Mouse (Mus musculus): ENCODE results near the gene Jam2. TPM values are rescaled to one million over a fixed set of nuclear protein-coding genes. Genes with fewer than 3 reads are reported as not detected.

Jam2 gene
- not detected in 2 replicates for total RNA-seq (2014; fragmentation: Nextera tagmentation)
- total RNA-seq (2017) = not detected in 2 replicates

DNA sequence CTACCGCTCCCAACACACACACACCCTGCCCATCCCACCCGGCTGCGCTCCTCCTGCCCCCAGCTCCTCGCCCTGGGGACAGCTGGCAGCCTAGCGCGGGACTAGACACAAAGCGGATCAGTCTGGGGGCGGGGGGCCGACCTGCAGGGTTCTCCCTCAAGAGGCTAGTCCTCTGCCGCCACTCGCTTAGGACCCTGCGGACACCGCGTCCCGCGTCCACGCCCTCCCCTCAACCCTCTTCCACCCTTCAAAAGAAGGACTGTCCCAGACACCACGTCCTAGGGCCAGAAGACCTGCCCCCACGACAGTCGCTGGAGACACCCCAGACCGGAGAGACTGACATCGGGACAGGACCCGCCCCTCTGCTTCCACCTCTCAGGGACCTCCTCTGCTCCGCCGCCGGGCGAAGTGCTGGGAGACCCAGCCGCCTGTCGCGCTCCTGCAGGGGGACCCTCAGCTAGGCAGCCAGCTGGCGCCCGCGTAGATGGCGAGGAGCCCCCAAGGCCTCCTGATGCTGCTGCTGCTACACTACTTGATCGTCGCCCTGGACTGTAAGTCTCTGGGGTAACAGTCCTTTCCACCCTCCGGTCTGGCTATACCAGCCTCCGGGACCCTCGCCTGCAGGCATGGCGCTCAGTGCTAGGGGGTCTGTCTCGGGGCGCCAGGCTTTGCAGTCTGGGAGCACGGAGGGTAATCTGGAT is at the start of gene Jam2:
TSS of gene Jam2 (plus strand) at position 121 of the 701 bp plus-strand sequence.
- ATAC-seq (replicated peaks; ENCODE audit: poor library complexity, severe bottlenecking) = peak; percentile 77

DNA sequence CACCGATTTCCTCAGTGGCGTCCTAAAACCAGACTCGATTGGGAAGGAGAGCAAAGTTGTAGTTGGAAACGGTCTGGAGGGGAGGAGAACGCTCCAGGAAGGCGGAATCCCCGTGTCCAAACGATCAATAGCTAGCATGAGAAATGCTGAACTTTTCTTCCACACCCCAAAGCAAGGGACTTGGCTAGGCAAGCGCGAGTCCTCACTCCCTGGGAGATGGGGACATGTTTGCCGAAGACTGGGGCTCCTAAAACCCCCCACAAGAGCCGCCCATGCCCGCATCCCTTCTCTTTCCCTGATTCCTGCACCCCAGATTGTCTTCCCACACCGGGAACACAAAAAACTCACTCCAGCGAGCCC is 39.1 kb upstream of the Jam2 start:
- peak; percentile 10 for ATAC-seq (replicated peaks; ENCODE audit: poor library complexity, severe bottlenecking)

DNA sequence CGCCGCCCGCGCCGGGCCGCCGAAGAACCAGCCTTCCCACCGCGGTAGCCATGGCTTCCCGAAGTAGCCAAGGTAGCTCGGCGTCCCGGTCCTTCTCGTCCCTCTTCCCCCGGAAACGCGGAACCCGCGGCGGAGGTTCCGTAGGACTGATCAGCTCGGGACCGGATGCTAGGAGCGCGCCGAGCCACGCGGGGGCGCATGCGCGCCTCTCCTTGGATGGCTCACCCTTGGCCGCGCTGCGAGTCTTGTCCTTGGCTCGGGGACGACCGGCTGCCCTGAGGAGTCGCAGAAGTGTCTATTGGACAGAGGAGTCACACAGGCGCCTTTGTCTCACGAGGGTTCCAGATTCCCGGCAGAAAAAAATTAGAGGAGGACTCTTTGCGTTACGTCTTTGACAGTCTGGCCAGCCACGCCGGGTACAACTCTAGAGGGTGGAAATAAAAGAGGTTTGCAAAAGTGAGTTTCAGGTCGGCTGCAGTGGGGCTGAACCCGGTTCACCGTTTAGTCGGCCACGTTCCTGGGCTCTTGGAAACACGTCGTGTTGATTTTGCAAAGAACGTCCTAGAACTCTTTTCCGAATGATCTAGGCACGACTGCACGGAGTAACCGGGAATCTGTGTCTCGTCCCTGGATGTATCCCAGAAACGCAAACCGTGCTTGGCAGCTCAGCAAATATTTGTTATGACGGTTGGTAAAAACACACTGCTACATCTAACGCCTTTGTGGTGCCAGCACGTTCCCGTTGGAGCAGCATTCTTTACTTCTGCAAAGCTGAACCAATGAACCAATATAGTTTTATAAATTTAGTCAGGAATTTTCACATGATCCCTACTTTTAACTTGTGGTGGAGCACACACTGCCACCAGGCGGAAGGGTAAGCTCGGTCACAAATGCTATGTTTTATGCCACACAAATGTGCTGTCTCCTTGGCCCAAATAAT is 38.5 kb upstream of the Jam2 start, which contains the start of gene Mrpl39:
TSS of gene Mrpl39 (minus strand) at position 577 of the 940 bp plus-strand sequence.
- peak; percentile 96 for ATAC-seq (replicated peaks; ENCODE audit: poor library complexity, severe bottlenecking)

DNA sequence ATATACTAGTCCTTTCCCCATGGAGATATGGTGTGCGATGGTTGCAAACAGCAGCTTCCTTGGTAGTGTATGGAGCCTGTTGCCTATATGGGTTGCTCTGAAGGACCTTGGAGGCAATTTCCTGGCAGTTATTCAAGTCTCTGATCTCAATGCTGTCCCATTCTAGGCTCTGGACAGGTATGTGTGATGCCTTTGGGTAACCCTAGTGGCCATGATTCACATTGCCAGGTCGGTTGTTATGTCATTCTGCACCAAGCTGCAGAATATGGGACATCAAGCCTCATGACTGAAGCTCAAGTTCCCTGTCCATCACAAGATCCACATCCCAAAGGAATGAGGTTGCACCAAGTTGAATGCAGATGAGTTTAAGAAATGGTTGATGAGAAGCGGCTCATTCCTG is 36.6 kb upstream of the Jam2 start:
- ATAC-seq (replicated peaks; ENCODE audit: poor library complexity, severe bottlenecking) = no peak

DNA sequence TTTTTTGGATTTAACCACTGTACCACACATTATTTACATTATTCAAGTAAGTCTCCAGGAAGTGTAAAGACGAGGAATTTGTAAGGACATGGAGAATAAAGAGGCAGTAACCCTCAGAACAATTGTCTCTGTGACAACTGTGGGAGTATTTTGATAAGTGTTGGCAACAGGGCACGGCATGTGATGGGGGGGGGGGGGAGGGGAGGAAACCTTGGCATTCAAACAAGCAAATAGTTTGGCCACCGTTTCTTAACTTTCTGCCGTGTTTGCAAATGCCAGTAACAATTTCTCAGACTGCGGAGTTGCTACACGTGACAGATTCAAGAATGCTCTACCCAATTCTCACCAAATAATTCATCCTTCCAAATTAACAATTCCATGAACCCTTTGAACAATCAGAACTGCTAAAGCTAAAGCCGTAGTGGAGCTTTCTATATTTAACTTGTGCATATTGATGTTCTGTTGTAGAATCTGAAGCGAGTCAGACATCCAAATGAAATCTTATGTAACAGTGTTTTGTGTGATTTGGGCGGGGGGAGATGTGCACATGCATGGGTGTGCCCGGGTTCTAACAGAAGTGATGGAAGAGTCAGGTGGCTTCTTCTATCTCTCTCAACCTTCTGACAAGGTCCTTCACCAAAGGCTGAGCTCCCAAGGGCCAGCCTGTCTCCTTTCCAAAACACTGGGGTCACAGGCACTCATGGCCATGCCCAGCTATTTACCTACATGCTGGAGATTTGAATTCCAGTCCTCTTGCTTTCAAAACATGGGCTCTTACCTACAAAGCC is 29.0 kb upstream of the Jam2 start:
- ATAC-seq (replicated peaks; ENCODE audit: poor library complexity, severe bottlenecking) = no peak

DNA sequence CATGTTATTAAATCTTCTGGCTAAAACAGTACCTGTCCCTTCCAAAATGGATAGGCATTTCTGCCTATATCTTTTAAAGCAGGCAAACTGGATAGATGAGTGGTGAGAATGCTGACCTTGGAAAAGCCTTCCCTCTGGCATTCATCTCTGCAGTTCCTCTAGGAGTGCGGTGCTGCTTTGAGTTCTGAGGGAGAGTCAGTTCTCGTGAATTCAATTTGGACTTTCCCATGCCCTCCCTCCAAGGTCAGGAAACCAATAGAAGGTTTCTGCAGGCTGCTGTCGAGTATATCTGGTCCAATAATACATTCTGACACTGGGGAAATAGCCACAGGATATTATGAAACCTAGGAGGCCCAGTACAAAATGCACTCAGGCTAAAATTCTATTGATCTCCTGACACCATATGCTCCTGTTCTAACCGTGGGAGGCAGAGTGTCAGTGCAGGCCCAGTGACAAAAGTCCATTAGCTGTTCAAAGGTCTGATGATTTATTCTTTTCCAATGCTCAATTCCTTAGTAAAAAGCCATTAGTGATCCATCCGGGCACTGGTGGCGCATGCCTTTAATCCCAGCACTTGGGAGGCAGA is 28.1 kb upstream of the Jam2 start:
- ATAC-seq (replicated peaks; ENCODE audit: poor library complexity, severe bottlenecking) = no peak

DNA sequence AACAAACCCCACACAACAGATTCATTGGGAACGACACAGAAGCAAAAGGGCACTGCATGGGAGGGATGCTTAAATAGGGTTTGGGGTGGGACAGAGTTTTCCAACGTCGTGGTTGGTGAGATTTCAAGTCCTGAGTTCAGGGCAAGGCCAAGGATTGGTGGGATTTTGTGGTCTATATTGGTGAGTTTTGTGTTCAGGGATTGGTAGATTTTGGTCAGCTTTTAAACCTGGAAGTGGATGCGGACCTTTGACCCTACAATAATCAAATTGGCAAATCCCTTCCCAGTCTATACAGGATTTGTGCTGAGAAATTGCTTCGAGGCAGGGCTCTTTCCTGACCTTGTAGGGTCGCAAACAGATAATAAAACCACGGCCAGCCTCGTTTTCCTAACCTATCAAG is 6.0 kb upstream of the Jam2 start:
- no peak for ATAC-seq (replicated peaks; ENCODE audit: poor library complexity, severe bottlenecking)

DNA sequence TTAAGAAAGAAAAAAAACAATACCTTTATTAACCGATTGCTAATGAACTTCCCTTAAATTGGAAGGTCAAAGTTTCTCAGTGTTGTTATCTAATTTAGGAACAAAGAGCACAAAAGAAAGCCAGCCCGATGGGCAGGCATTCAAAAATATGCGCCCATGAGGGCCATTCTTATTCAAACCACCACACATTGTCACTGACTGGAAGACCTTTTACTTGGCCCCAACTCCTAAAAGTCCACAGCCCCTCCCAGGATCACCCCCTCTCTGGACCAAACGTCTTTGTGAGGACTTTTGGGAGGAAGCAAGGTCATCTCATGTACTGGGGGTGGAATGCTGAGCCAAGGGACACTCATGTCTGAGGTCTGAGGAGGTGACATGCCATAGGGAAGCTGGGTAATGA is 4.7 kb upstream of the Jam2 start:
- no peak for ATAC-seq (replicated peaks; ENCODE audit: poor library complexity, severe bottlenecking)

DNA sequence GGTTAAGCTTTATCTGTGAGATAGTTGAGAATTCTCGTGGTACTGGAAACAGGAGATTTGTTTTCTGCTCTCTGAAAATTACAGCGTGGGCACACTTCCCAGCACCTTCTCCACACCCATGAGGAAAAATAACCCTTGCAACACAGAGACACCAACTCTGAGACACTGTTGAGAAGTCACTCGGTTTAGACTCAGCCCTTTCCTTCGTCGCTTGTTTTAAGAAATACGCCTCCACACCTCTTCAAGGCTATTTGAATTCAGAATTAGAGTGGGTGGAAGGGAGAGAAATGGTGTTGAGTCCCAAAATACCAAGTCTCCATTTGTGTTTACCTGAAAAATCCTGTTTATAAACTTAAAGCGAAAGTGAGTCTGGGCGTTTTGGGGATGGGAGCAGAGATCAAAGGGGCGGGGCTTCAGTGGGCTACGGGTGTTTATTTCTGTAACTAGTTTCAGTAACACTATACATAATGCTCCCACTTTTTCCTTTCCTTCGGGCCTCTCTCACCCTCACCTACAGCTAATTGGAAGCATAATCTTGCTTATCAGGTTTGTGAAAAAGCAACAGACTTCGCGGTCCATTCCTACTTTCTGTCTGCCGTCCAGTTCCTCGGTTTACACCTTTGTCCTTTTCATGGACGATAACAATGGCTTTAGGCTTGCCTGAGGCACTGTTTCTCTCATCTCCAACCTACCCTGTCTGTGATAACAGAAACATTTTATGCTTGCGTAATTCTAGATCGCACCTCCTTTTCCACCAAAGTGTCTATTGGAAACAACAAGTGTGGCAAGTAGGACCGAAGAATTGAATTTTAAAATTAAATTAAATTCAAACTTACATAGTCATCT is 4.1 kb upstream of the Jam2 start:
- no peak for ATAC-seq (replicated peaks; ENCODE audit: poor library complexity, severe bottlenecking)

DNA sequence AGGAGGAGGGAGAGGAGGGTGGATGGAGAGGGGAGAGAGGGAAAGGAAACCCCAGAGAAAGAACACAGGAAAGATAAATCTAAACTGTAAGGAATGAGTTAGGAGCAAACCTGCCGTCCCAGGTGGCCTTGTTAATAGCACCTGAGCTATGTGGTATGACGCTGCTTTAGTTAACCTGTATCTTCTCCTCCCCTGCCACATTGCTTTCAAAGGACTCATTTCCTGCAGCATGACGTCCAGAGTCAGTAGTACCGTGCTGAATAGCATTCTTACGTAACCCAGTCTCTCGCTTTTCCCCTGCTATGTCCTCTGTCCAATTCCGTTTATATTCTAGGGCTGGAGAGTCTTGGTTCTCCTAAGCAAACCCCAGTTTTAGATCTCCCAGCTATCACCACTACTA is 3.0 kb upstream of the Jam2 start:
- ATAC-seq (replicated peaks; ENCODE audit: poor library complexity, severe bottlenecking) = no peak

DNA sequence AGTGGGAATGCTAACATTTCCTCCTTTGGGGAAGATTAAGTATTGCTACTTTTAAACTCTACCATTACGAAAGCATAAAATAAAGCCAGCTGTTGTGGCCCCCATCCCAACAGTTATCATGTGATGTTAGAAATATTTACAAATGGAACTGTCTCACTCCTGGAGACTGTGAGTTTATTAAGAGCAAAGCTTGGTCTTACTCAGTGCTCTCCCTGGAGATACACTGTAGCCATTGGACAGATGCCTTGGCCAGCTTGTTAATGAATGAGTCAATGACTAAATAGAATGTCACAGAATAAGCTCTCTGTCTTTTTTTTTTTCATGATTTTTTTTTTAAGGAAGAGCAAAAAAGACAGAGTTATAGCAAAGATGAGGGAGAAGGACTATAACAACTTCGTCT is 2.5 kb upstream of the Jam2 start:
- ATAC-seq (replicated peaks; ENCODE audit: poor library complexity, severe bottlenecking) = no peak

DNA sequence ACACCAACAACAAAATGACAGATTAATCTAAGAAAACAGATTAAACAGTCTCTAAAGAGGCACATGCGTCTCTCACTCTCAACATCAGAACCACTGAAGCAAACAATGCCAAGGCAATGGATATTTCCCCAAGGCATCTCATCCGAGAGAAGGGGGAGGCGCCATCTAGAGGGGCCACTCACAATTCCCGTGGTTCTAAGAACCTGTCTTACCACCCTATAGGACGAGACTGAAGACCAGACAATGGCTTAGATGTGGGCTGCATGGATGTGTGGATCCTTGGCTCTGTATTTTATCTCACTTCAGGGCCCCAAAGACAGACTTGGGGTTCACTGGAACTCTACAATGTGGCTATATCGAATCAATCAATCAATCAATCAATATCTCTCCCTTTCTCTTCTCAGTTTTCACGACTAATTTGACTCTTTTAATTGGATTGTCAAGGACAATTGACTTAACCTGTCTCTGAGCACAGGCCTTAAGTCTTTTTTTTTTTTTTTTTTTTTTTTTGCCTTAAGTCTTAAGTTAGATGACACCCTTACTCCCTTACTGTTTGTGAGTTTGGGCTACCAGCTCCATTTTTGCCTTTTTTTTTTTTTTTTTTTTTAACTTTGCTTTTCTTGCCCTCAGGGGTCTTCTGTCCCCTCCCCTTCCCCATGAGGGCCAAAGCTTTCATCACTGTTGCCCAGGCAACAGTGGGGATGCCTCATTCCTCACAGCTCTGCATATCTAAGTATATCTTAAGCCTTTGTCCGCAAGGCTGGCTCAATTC is 1.2 kb upstream of the Jam2 start:
- no peak for ATAC-seq (replicated peaks; ENCODE audit: poor library complexity, severe bottlenecking)

DNA sequence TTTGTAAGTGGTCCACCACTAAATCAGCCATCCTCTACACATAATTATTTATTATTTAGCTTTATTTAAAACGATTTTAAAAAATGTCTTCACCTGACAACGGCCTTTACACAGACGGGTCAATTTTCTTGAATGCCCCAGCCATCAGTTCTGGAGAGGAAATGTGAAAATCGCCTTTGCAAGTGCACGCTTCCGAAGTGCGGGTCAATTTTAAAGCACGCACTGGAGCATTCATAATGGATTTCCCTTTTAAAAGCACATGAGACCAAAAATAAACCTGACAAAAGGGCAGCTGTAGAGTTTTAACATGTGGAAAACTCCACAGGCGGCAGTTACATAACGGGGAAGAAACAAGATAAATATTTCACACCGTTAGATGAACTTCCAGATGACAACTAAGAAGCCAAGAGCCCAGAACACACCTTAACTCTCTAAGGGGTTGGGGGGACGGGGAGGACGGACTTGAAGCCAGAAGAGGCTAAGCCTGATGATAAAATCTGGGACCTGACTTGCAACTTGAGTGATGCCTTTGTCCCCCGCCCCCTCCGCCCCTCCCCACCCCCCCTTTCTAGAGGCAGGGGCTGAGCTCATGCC is 558 bp upstream of the Jam2 start:
- ATAC-seq (replicated peaks; ENCODE audit: poor library complexity, severe bottlenecking) = no peak

DNA sequence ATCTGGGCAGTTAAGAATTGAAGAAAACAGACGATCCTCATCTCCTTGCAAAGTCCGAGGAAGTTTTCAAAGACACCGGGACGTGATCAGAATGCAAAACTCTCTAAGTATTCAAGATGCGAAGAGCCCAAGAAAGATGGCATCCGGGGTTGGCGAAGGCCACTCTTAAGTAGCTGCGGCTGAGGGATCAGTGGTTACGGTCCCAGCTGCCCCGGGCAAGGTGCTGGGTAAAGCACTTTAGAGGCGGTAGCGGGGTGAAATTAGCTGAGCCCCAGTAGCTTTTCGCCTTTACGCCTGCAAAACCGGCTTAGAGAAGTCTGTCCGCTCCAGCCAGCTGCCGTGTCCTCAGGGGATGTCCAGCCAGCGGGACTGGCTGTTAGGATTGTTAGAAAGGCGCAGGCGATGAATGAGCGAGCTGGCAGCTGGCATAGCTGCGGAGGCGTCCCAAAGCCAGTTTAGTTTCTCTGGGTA is 873 bp downstream of the Jam2 start:
- peak; percentile 28; the same call in 1 of the 2 replicates for ATAC-seq (replicated peaks; ENCODE audit: poor library complexity, severe bottlenecking)

DNA sequence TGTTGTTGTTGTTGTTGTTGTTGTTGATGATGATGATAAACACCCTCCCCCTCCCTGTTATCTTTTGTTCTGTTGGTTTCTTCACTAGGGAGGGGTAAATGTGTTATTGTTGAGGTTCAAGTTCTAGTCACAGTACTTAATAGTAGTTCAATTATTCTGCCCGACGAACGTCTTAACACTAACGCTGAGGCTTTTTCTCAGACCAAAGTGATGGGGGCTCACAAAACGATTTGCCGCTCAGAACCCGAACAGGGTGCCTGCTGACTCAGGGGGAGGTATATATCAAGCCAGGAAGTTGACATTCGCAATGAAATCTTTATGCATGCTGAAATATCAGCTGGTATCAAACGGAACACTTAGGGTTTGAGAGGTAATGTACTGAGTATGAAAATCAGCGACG is 1.4 kb downstream of the Jam2 start:
- no peak for ATAC-seq (replicated peaks; ENCODE audit: poor library complexity, severe bottlenecking)

DNA sequence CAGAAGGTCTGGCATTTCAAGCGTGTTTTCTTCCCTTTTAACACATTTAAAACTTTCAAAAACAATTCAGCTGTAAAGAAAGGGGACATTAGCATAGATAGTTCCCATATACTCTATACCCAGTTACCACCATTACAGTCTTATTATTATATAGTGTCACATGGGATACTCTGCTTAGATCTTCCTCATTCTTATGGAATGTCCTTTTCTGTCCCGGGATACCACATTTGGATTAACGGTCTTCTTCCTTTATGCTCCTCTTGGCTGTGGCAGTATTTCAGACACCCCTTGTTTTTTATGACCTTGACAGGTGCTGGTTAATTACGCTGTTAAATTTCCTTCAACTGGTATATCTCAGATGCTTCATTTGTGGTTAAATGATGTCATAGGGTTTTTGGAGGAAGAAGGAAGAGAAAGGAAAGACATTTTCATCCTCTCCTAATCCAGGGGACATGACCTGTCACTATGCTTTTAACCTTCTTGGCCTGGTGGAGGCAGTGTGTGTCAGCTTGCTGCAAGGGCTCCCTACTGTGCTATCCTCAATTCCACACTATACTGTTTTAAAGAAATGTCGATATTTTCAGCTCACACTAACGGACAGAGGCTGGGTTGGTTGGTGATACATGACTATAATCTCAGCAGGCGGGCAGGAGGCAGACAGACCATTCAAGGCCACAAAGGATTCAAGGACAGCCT is 2.3 kb downstream of the Jam2 start:
- 0 out of 2 replicates have a peak, but pooled peaks have one; percentile 13 for ATAC-seq (replicated peaks; ENCODE audit: poor library complexity, severe bottlenecking)

DNA sequence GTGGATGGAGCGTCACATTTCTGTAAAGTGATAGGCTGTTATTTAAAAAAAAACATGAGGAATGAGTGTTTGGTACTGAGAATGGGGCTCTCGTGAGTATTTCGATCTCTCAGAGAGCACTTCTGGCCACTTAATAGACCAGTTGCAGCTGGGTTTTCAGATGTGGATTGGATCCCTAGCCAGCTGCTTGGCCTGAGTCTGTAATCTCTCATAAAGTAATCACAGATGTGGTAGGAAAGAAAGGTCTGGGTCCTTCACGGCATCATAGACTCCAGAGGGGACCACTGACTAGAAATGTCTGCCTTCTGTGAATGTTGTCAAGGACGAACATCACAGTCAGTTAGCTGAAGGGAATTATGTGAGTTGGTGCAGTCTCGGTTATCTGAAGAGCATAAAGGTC is 4.5 kb downstream of the Jam2 start:
- no peak for ATAC-seq (replicated peaks; ENCODE audit: poor library complexity, severe bottlenecking)

All from granulocyte monocyte progenitor cell, adult 5-6 weeks (primary cell).